Mouse (Mus musculus) urinary bladder, postnatal 10 days (tissue): ENCODE measurements around the gene Aurka.

ENCODE experiments used
- DNase-seq: peaks from one replicate; pipeline ENCODE4 v3.0.0; 2022; ENCODE audit warnings: low spot score

Gene Aurka

GRCm38 (mm10) chr2:172329179-172329578, 41.2 kb downstream of the Aurka start:
- DNase-seq, result no peak

- no peak for DNase-seq
Observed at GRCm38 (mm10) chr2:172328248-172328647, 42.1 kb downstream of the Aurka start.

GRCm38 (mm10) chr2:172320878-172321277, 49.5 kb downstream of the Aurka start:
- DNase-seq, result peak; percentile 19

GRCm38 (mm10) chr2:172311731-172312130, 58.6 kb downstream of the Aurka start:
- no peak for DNase-seq

GRCm38 (mm10) chr2:172306544-172306943, 63.8 kb downstream of the Aurka start:
- DNase-seq, result no peak
